Mouse (Mus musculus): ENCODE measurements around the gene Ehd2. TPM values are rescaled to one million over a fixed set of nuclear protein-coding genes. Genes with fewer than 3 reads are reported as not detected.

The Ehd2 gene
- polyA plus RNA-seq (2012; ENCODE audit: insufficient read depth, insufficient read length, low replicate concordance, missing spikeins), result not detected in 2 replicates

GRCm38 (mm10) chr7:15967312-15967711, at the start of gene Ehd2:
Gene Ehd2 (minus strand): TSS chr7:15967567.
- peak within 1 kb of the TSS; percentile 50 for H3K4me3 ChIP-seq (ENCODE audit: insufficient read depth, low read depth, low read length)
- WGBS, result under 1% methylated on average over 22 of the region's 22 CpGs
- H3K27ac ChIP-seq (ENCODE audit: insufficient read depth, low read depth, low read length), result no peak within 1 kb of the TSS
- TF ChIP-seq CTCF (IDR thresholded peaks at IDR 0.05; ENCODE audit: insufficient read depth, low read depth, low read length) (peak; percentile 95), POLR2A (IDR thresholded peaks at IDR 0.05; ENCODE audit: insufficient read depth, low read depth, low read length) (no peak)
- peaks cover 15% of the 10 kb centered on the region for H3K4me1 ChIP-seq (ENCODE audit: control insufficient read depth, insufficient read depth, low read length)

GRCm38 (mm10) chr7:16015384-16015783, 48.0 kb upstream of the Ehd2 start:
- no peak for TF ChIP-seq POLR2A (IDR thresholded peaks at IDR 0.05; ENCODE audit: insufficient read depth, low read depth, low read length)
- TF ChIP-seq CTCF (IDR thresholded peaks at IDR 0.05; ENCODE audit: insufficient read depth, low read depth, low read length), result no peak
- Histone ChIP-seq H3K27ac (ENCODE audit: insufficient read depth, low read depth, low read length) (no peak overlapping the region), H3K4me1 (ENCODE audit: control insufficient read depth, insufficient read depth, low read length) (peaks cover 6% of the 10 kb centered on the region; the same call in 1 of the 2 replicates), H3K4me3 (ENCODE audit: insufficient read depth, low read depth, low read length) (no peak overlapping the region)
- WGBS, result 69% methylated on average over 5 of the region's 5 CpGs

- Histone ChIP-seq H3K27ac (ENCODE audit: insufficient read depth, low read depth, low read length) (no peak overlapping the region), H3K4me3 (ENCODE audit: insufficient read depth, low read depth, low read length) (no peak overlapping the region)
- WGBS, result 86% methylated on average over 8 of the region's 8 CpGs
Measured at GRCm38 (mm10) chr7:16014521-16015175, 47.3 kb upstream of the Ehd2 start.

GRCm38 (mm10) chr7:16013722-16014275, 46.4 kb upstream of the Ehd2 start:
- WGBS, result 79% methylated on average over 5 of the region's 5 CpGs
- peaks cover 3% of the 10 kb centered on the region; the same call in 1 of the 2 replicates for H3K4me1 ChIP-seq (ENCODE audit: control insufficient read depth, insufficient read depth, low read length)
- H3K4me3 ChIP-seq (ENCODE audit: insufficient read depth, low read depth, low read length), result no peak overlapping the region
- H3K27ac ChIP-seq (ENCODE audit: insufficient read depth, low read depth, low read length), result no peak overlapping the region
- TF ChIP-seq CTCF (IDR thresholded peaks at IDR 0.05; ENCODE audit: insufficient read depth, low read depth, low read length) (no peak), POLR2A (IDR thresholded peaks at IDR 0.05; ENCODE audit: insufficient read depth, low read depth, low read length) (no peak)

More at GRCm38 (mm10) chr7:16014521-16015175, 47.3 kb upstream of the Ehd2 start:
- TF ChIP-seq POLR2A (IDR thresholded peaks at IDR 0.05; ENCODE audit: insufficient read depth, low read depth, low read length) (no peak), CTCF (IDR thresholded peaks at IDR 0.05; ENCODE audit: insufficient read depth, low read depth, low read length) (no peak)
- peaks cover 4% of the 10 kb centered on the region; the same call in 1 of the 2 replicates for H3K4me1 ChIP-seq (ENCODE audit: control insufficient read depth, insufficient read depth, low read length)

GRCm38 (mm10) chr7:16012576-16013263, 45.4 kb upstream of the Ehd2 start:
- Histone ChIP-seq H3K4me3 (ENCODE audit: insufficient read depth, low read depth, low read length) (no peak overlapping the region), H3K4me1 (ENCODE audit: control insufficient read depth, insufficient read depth, low read length) (peaks cover 3% of the 10 kb centered on the region; the same call in 1 of the 2 replicates), H3K27ac (ENCODE audit: insufficient read depth, low read depth, low read length) (no peak overlapping the region)
- 86% methylated on average over 11 of the region's 11 CpGs for WGBS
- no peak for TF ChIP-seq POLR2A (IDR thresholded peaks at IDR 0.05; ENCODE audit: insufficient read depth, low read depth, low read length)
- TF ChIP-seq CTCF (IDR thresholded peaks at IDR 0.05; ENCODE audit: insufficient read depth, low read depth, low read length), result peak; percentile 46; the same call in 1 of the 2 replicates

GRCm38 (mm10) chr7:16011418-16012085, 44.2 kb upstream of the Ehd2 start:
- H3K4me1 ChIP-seq (ENCODE audit: control insufficient read depth, insufficient read depth, low read length), result no peaks in the 10 kb centered on the region
- H3K4me3 ChIP-seq (ENCODE audit: insufficient read depth, low read depth, low read length), result no peak overlapping the region
- no peak for TF ChIP-seq CTCF (IDR thresholded peaks at IDR 0.05; ENCODE audit: insufficient read depth, low read depth, low read length)
- no peak for TF ChIP-seq POLR2A (IDR thresholded peaks at IDR 0.05; ENCODE audit: insufficient read depth, low read depth, low read length)
- H3K27ac ChIP-seq (ENCODE audit: insufficient read depth, low read depth, low read length), result no peak overlapping the region
- 79% methylated on average over 7 of the region's 7 CpGs for WGBS

GRCm38 (mm10) chr7:16010649-16011048, 43.3 kb upstream of the Ehd2 start:
- Histone ChIP-seq H3K4me3 (ENCODE audit: insufficient read depth, low read depth, low read length) (no peak overlapping the region), H3K27ac (ENCODE audit: insufficient read depth, low read depth, low read length) (no peak overlapping the region), H3K4me1 (ENCODE audit: control insufficient read depth, insufficient read depth, low read length) (no peaks in the 10 kb centered on the region)
- TF ChIP-seq POLR2A (IDR thresholded peaks at IDR 0.05; ENCODE audit: insufficient read depth, low read depth, low read length) (no peak), CTCF (IDR thresholded peaks at IDR 0.05; ENCODE audit: insufficient read depth, low read depth, low read length) (no peak)
- WGBS, result 82% methylated on average over 5 of the region's 5 CpGs

GRCm38 (mm10) chr7:16009636-16010035, 42.3 kb upstream of the Ehd2 start:
- WGBS, result 82% methylated on average over 7 of the region's 7 CpGs
- no peak overlapping the region for H3K27ac ChIP-seq (ENCODE audit: insufficient read depth, low read depth, low read length)
- peaks cover 3% of the 10 kb centered on the region for H3K4me1 ChIP-seq (ENCODE audit: control insufficient read depth, insufficient read depth, low read length)
- H3K4me3 ChIP-seq (ENCODE audit: insufficient read depth, low read depth, low read length), result no peak overlapping the region
- TF ChIP-seq POLR2A (IDR thresholded peaks at IDR 0.05; ENCODE audit: insufficient read depth, low read depth, low read length), result no peak
- no peak for TF ChIP-seq CTCF (IDR thresholded peaks at IDR 0.05; ENCODE audit: insufficient read depth, low read depth, low read length)

Measured in olfactory bulb, adult 2 months (tissue).